Mouse (Mus musculus) liver, embryonic 15.5 days (tissue): ENCODE data around the gene Tmem171. TPM values are rescaled to one million over a fixed set of nuclear protein-coding genes. Genes with fewer than 3 reads are reported as not detected.

Source experiments
- ATAC-seq: fragments of 200-750 bp; cut with Nextera tagmentation; 2 replicates; pipeline ENCODE4 v1.8.0; 2017; ENCODE audit warnings: moderate number of reproducible peaks, mild to moderate bottlenecking, moderate library complexity; ENCODE audit not compliant: insufficient read depth
- H3K27ac ChIP-seq: fragments of 300-500 bp; sonication (generic); replicated peaks from 2 replicates; pipeline ENCODE4 v1.5.1; 2015; ENCODE audit warnings: mild to moderate bottlenecking, inconsistent platforms
- H3K27me3 ChIP-seq: fragments of 300-500 bp; sonication (generic); 2 replicates; pipeline ENCODE4 v1.6.1; 2015; ENCODE audit warnings: mild to moderate bottlenecking, inconsistent platforms
- H3K36me3 ChIP-seq: fragments of 300-500 bp; sonication (generic); replicated peaks from 2 replicates; pipeline ENCODE4 v1.6.1; 2015; ENCODE audit warnings: moderate library complexity, mild to moderate bottlenecking, inconsistent platforms
- H3K4me1 ChIP-seq: fragments of 300-500 bp; sonication (generic); replicated peaks from 2 replicates; pipeline ENCODE4 v1.6.1; 2015; ENCODE audit warnings: inconsistent platforms
- H3K4me2 ChIP-seq: fragments of 300-500 bp; sonication (generic); 2 replicates; pipeline ENCODE4 v1.6.1; 2015; ENCODE audit warnings: moderate library complexity, mild to moderate bottlenecking, inconsistent platforms
- H3K4me3 ChIP-seq: fragments of 300-500 bp; sonication (generic); replicated peaks from 2 replicates; pipeline ENCODE4 v1.5.1; 2015; ENCODE audit warnings: mild to moderate bottlenecking, inconsistent platforms
- H3K9ac ChIP-seq: fragments of 300-500 bp; sonication (generic); 2 replicates; pipeline ENCODE4 v1.6.1; 2015; ENCODE audit warnings: moderate library complexity, mild to moderate bottlenecking, inconsistent platforms
- H3K9me3 ChIP-seq: fragments of 300-500 bp; sonication (generic); replicated peaks from 2 replicates; pipeline ENCODE4 v1.6.1; 2016; ENCODE audit warnings: inconsistent platforms
- WGBS: fragments of 180-500 bp; shearing (Covaris S2); methylation state at CpG from one replicate; pipeline ENCODE4 v1.1.7; 2015; ENCODE audit warnings: mixed read lengths; ENCODE audit not compliant: insufficient replicate concordance; 5-methylcytosine and 5-hydroxymethylcytosine counted together
- polyA plus RNA-seq: library from polyadenylated mRNA; unstranded; fragments of >200 nt; fragmentation: Nextera tagmentation; extraction: Ambion mirVana; gene quantifications from 2 replicates; pipeline ENCODE4 v1.2.1, GENCODE M21; 2015

Tmem171 gene
- 0.15 and 0.22 TPM in 2 replicates for polyA plus RNA-seq

DNA sequence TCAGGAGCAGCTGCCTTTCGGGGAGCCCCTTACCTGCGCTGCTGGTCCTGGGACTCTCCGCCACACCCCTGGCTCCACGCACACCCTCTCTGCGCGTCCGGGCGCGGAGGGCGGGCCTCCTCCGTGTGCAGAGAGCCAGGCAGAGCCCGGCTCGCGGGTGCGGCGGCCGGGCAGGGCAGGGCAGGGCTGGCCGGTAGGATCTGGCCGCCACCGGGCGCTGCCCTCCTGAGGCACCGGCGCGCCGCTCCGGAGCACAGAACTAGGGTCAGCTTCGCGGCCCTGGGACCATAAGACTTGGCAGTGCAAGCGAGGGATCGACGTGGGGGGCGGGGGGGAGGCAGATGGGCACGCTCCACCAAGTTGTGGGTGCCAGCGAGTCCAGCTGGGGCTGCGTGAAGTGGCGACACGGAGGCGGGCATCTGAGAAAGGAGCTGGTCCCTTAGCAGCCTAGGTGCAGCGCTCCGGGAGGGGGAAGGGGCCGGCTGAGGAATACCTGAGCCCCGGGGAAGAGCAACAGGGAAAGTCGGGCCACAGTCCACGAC lies at the start of gene Tmem171:
Gene Tmem171, minus strand, starts transcription at position 62 of the 542 bp plus-strand sequence.
- peak within 1 kb of the TSS; percentile 37 for H3K4me3 ChIP-seq
- no peaks in the 10 kb centered on the region for H3K4me1 ChIP-seq
- H3K27ac ChIP-seq: no peak within 1 kb of the TSS
- H3K27me3 ChIP-seq: peaks cover 41% of the 10 kb centered on the region
- H3K4me2 ChIP-seq: peak within 1 kb of the TSS; percentile 56
- H3K9me3 ChIP-seq: no peaks in the 10 kb centered on the region
- ATAC-seq: no peak
- no peak within 1 kb of the TSS for H3K9ac ChIP-seq
- 7% methylated on average over 44 of the region's 44 CpGs for WGBS
- no peaks in the 10 kb centered on the region for H3K36me3 ChIP-seq

GRCm38 (mm10) chr13:98743829-98744228 lies 49.2 kb upstream of the Tmem171 start:
- no peak overlapping the region for H3K9ac ChIP-seq
- H3K4me3 ChIP-seq: no peak overlapping the region
- peaks cover 14% of the 10 kb centered on the region for H3K4me1 ChIP-seq
- peaks cover 72% of the 10 kb centered on the region for H3K36me3 ChIP-seq
- no peaks in the 10 kb centered on the region for H3K9me3 ChIP-seq
- H3K27me3 ChIP-seq: no peaks in the 10 kb centered on the region
- no peak overlapping the region for H3K4me2 ChIP-seq
- no peak overlapping the region for H3K27ac ChIP-seq
- peak; percentile 65 for ATAC-seq

DNA sequence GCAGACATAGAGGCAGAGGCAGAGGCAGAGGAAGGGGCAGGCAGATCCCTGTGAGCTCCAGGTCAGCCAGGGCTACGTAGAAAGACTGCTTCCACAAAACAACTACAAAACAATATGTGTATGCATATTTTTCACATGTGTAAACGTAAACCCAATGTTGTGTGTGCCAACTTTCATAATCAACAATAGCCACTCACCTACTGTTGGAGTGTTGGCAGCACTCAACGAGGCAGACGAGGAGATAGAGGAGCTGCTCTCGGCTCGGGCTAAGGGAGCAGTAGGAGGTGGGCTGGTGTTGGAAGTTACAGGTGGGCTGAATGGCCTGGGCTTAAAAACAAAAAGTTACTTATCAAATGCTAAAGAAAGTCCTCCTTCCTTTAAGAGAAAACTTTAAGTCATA lies 48.6 kb upstream of the Tmem171 start:
- no peaks in the 10 kb centered on the region for H3K27me3 ChIP-seq
- no peak overlapping the region for H3K4me3 ChIP-seq
- no peak overlapping the region for H3K4me2 ChIP-seq
- no peak for ATAC-seq
- WGBS: 60% methylated on average over 6 of the region's 6 CpGs
- H3K36me3 ChIP-seq: peaks cover 73% of the 10 kb centered on the region
- peaks cover 14% of the 10 kb centered on the region for H3K4me1 ChIP-seq
- no peak overlapping the region for H3K27ac ChIP-seq
- H3K9me3 ChIP-seq: no peaks in the 10 kb centered on the region
- no peak overlapping the region for H3K9ac ChIP-seq

DNA sequence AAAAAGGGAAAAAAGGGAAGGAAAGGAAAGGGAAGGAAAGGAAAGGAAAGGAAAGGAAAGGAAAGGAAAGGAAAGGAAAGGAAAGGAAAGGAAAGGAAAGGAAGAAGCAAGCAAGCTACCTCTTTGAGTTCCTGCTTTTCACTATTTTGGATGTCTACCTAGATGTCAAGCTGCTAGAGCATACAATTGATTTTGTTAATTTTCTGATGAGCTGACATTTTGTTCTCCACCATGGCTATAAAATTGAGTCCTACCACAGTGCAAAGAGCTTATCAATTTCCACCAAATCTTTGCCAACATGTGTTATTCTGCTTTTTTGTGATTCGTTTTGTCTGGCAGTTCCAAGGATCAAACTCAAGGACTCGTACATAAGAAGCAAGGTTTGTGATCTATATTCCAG lies 43.6 kb upstream of the Tmem171 start:
- Histone ChIP-seq H3K4me2 (no peak overlapping the region), H3K4me3 (no peak overlapping the region), H3K9me3 (no peaks in the 10 kb centered on the region), H3K9ac (no peak overlapping the region), H3K4me1 (0 out of 2 replicates have a peak, but pooled peaks cover 3% of the 10 kb centered on the region), H3K27ac (no peak overlapping the region), H3K36me3 (peaks cover 55% of the 10 kb centered on the region), H3K27me3 (no peaks in the 10 kb centered on the region)
- WGBS: 76% methylated on average over 2 of the region's 2 CpGs
- ATAC-seq: no peak

- Histone ChIP-seq H3K4me1 (0 out of 2 replicates have a peak, but pooled peaks cover 3% of the 10 kb centered on the region), H3K27ac (no peak overlapping the region), H3K4me2 (no peak overlapping the region), H3K4me3 (no peak overlapping the region), H3K9ac (no peak overlapping the region), H3K36me3 (peaks cover 65% of the 10 kb centered on the region), H3K9me3 (no peaks in the 10 kb centered on the region), H3K27me3 (no peaks in the 10 kb centered on the region)
- 15% methylated on average over 3 of the region's 3 CpGs for WGBS
- no peak for ATAC-seq
Observed at GRCm38 (mm10) chr13:98733292-98733691, 38.7 kb upstream of the Tmem171 start.

- Histone ChIP-seq H3K27me3 (no peaks in the 10 kb centered on the region), H3K36me3 (peaks cover 84% of the 10 kb centered on the region), H3K27ac (no peak overlapping the region), H3K4me2 (no peak overlapping the region), H3K9ac (no peak overlapping the region), H3K4me1 (0 out of 2 replicates have a peak, but pooled peaks cover 7% of the 10 kb centered on the region), H3K4me3 (no peak overlapping the region), H3K9me3 (no peaks in the 10 kb centered on the region)
- no peak for ATAC-seq
- 50% methylated on average over 1 of the region's 1 CpGs for WGBS
Observed at GRCm38 (mm10) chr13:98729271-98730062, 34.8 kb upstream of the Tmem171 start.

- Histone ChIP-seq H3K27me3 (no peaks in the 10 kb centered on the region), H3K9ac (no peak overlapping the region), H3K4me2 (no peak overlapping the region), H3K27ac (no peak overlapping the region), H3K4me1 (peaks cover 12% of the 10 kb centered on the region; the same call in 1 of the 2 replicates), H3K4me3 (no peak overlapping the region), H3K9me3 (no peaks in the 10 kb centered on the region), H3K36me3 (peaks cover 72% of the 10 kb centered on the region)
- 56% methylated on average over 4 of the region's 4 CpGs for WGBS
- ATAC-seq: no peak
Observed at GRCm38 (mm10) chr13:98726494-98726893, 31.9 kb upstream of the Tmem171 start.

DNA sequence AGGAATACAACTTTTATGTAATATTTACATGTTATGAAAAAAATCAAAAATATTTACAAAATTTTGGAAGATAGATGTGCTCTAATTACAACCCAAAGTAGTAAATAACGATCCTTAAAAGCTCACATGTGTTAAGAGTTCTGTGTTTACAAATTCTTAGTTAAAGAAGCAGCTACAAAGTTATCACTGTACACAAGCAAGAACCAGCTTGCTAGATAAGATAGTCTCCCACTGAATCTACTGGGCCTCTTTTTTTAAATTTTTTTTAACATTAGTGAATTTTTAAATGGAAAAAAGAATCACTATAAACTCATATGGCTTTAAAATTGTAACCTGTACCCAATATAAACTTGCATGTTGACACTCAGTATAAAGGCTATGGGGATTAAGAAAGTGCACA lies 28.8 kb upstream of the Tmem171 start:
- Histone ChIP-seq H3K27me3 (no peaks in the 10 kb centered on the region), H3K4me3 (no peak overlapping the region), H3K9ac (no peak overlapping the region), H3K36me3 (peaks cover 51% of the 10 kb centered on the region), H3K4me2 (no peak overlapping the region), H3K4me1 (peaks cover 12% of the 10 kb centered on the region; the same call in 1 of the 2 replicates), H3K27ac (no peak overlapping the region), H3K9me3 (no peaks in the 10 kb centered on the region)
- no peak for ATAC-seq
- WGBS: 35% methylated on average over 1 of the region's 1 CpGs

DNA sequence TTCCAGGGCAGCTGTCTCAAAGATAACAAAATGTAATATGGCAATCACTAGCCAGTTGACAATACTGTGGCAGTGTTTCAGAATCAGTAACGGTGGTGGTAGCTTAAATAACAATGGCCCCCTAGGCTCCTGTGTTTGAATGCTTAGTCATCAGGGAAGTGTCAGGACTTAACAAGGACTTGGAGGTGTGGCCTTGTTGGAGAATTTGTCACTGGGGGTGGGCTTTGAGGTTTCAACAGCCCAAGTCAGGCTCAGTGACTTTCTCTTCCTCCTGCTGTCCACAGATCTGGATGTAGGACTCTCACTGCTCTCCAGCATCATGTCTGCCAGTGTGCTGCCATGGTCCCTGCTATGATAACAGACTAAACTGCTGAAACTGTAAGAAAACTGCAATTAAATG lies 27.7 kb upstream of the Tmem171 start:
- 36% methylated on average over 1 of the region's 1 CpGs for WGBS
- H3K4me2 ChIP-seq: no peak overlapping the region
- H3K27me3 ChIP-seq: no peaks in the 10 kb centered on the region
- 0 out of 2 replicates have a peak overlapping the region, but pooled peaks have one; percentile 45 for H3K27ac ChIP-seq
- peaks cover 12% of the 10 kb centered on the region; the same call in 1 of the 2 replicates for H3K4me1 ChIP-seq
- no peaks in the 10 kb centered on the region for H3K9me3 ChIP-seq
- no peak overlapping the region for H3K4me3 ChIP-seq
- H3K36me3 ChIP-seq: peaks cover 40% of the 10 kb centered on the region
- no peak for ATAC-seq
- H3K9ac ChIP-seq: no peak overlapping the region

GRCm38 (mm10) chr13:98716176-98716575 lies 21.5 kb upstream of the Tmem171 start:
- H3K36me3 ChIP-seq: peaks cover under 1% of the 10 kb centered on the region; the same call in 1 of the 2 replicates
- H3K4me2 ChIP-seq: no peak overlapping the region
- no peaks in the 10 kb centered on the region for H3K27me3 ChIP-seq
- no peak overlapping the region for H3K4me3 ChIP-seq
- H3K9me3 ChIP-seq: no peaks in the 10 kb centered on the region
- H3K4me1 ChIP-seq: no peaks in the 10 kb centered on the region
- no peak overlapping the region for H3K9ac ChIP-seq
- WGBS: 78% methylated on average over 8 of the region's 8 CpGs
- ATAC-seq: no peak
- H3K27ac ChIP-seq: no peak overlapping the region

GRCm38 (mm10) chr13:98715443-98715990 lies 20.9 kb upstream of the Tmem171 start:
- no peaks in the 10 kb centered on the region for H3K9me3 ChIP-seq
- H3K4me2 ChIP-seq: no peak overlapping the region
- no peak overlapping the region for H3K4me3 ChIP-seq
- ATAC-seq: peak; percentile 34; the same call in 1 of the 2 replicates
- H3K27ac ChIP-seq: no peak overlapping the region
- H3K27me3 ChIP-seq: no peaks in the 10 kb centered on the region
- 67% methylated on average over 6 of the region's 6 CpGs for WGBS
- H3K36me3 ChIP-seq: no peaks in the 10 kb centered on the region
- no peaks in the 10 kb centered on the region for H3K4me1 ChIP-seq
- no peak overlapping the region for H3K9ac ChIP-seq
